Mouse (Mus musculus): Measurements from ENCODE around the gene Shd.

DNA sequence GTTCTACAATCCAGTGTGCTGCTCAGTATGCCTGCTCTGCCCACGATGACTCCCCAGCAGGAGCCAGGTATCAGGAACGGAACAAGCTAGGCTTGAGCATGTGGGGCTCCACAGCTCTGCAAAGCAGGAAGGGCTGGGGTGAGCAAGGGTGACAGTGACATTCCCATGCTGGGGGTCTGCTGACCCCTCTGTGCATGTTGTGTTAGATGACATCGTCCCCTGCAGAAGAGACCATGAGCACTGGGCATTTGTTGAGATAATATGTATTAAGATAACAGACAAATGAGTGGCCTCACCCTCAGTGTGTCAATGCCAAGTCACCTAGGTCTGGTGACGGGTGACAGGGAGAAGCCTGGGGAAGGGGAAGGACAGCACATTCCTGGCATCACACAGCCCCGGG lies 54.7 kb downstream of the Shd start:
- TF ChIP-seq CTCF (IDR thresholded peaks at IDR 0.05; ENCODE audit: borderline replicate concordance, extremely low read depth, insufficient read depth, insufficient read length) (no peak), POLR2A (IDR thresholded peaks at IDR 0.05; ENCODE audit: borderline replicate concordance, extremely low read depth, insufficient read depth, insufficient read length, poor library complexity, severe bottlenecking) (no peak)
